Mouse (Mus musculus) brain, embryonic 14.5 days (tissue): ENCODE measurements at regions not wholly inside any gene's neighbourhood (a gene's known extent, or its start where the extent isn't known, plus 50 kb on each side); places are given as distances from the start of the nearest gene placed in this dataset.

ENCODE experiments used
- DNase-seq: peaks from one replicate; pipeline ENCODE4 v3.0.0-alpha.2; 2011; ENCODE audit warnings: low read depth
- CTCF ChIP-seq: fragments of 200-500 bp; IDR thresholded peaks from 2 replicates; pipeline ENCODE4 v1.5.1; 2012; ENCODE audit warnings: inconsistent platforms, mild to moderate bottlenecking, moderate library complexity, borderline replicate concordance; ENCODE audit not compliant: insufficient read depth, insufficient read length; ENCODE audit errors: extremely low read depth
- POLR2A ChIP-seq: fragments of 200-500 bp; IDR thresholded peaks from 2 replicates; pipeline ENCODE4 v1.6.1; 2012; ENCODE audit warnings: mild to moderate bottlenecking, inconsistent platforms, borderline replicate concordance; ENCODE audit not compliant: poor library complexity, insufficient read depth, insufficient read length, severe bottlenecking; ENCODE audit errors: extremely low read depth

- TF ChIP-seq POLR2A, result no peak
- no peak for TF ChIP-seq CTCF
- peak; percentile 33 for DNase-seq
These were observed 550.4 kb downstream of the Gm597 start for GRCm38 (mm10) chr1:28229611-28230010.

- DNase-seq, result peak; percentile 88
- TF ChIP-seq CTCF (no peak), POLR2A (no peak)
These were observed 565.6 kb downstream of the Gm597 start for GRCm38 (mm10) chr1:28214243-28215038.
